Mouse (Mus musculus): Measurements from ENCODE around the gene Pou3f3. TPM values are rescaled to one million over a fixed set of nuclear protein-coding genes. Genes with fewer than 3 reads are reported as not detected.

Pou3f3 gene
- polyA plus RNA-seq, 1 experiment from 2014 or later = 0.03 TPM

GRCm38 (mm10) chr1:42687271-42687670, 8.3 kb upstream of the Pou3f3 start:
- no peak overlapping the region for H3K9ac ChIP-seq
- WGBS (ENCODE audit: insufficient replicate concordance) = 3% methylated on average over 12 of the region's 12 CpGs

DNA sequence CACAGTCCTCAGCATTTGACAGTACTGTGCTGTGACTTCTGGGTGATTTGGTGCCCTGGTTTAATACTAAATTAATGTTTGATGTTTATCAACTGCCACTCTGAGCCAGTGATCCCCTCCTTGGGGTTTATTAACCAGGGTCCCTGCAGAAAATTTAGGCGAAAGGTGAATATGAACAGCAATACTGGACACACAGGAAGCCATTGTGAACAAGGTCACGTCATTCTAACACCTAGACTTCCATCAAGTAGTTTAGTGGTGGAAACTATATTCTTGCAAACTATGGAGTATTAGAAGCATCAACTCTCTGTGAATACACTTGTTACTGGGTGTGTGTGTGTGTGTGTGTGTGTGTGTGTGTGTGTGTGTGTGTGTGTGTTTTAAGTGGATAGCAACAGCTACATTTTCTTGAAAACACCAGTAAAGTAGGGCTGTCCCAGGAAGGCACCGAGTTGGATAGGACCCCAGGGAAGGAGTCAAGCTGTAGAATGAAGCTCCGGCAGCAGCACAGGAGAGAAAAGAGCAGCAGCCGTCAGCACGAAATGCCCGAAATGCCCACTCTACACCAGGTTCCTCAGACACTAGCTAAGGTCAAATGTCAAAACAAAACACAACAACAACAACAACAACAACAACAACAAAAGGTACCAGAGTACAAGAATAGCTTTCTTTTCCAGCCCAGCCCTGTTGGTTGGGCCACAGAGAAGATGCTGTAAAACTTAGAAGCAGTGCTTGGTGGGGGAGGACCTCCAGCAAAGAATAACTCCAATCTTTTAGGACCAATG, 7.6 kb upstream of the Pou3f3 start:
- Histone ChIP-seq H3K4me3 (replicated peaks) (no peak overlapping the region), H3K4me2 (no peak overlapping the region), H3K27me3 (peaks cover 100% of the 10 kb centered on the region), H3K27ac (replicated peaks) (no peak overlapping the region), H3K9ac (no peak overlapping the region), H3K9me3 (replicated peaks) (no peaks in the 10 kb centered on the region), H3K4me1 (replicated peaks) (0 out of 2 replicates have a peak, but pooled peaks cover 4% of the 10 kb centered on the region), H3K36me3 (replicated peaks) (no peaks in the 10 kb centered on the region)
- ATAC-seq (ENCODE audit: insufficient read depth) = no peak
- WGBS (ENCODE audit: insufficient replicate concordance) = 6% methylated on average over 7 of the region's 7 CpGs

More at GRCm38 (mm10) chr1:42687271-42687670, 8.3 kb upstream of the Pou3f3 start:
- H3K27ac ChIP-seq (replicated peaks) = no peak overlapping the region
- ATAC-seq (ENCODE audit: insufficient read depth) = no peak
- H3K4me1 ChIP-seq (replicated peaks) = 0 out of 2 replicates have a peak, but pooled peaks cover 4% of the 10 kb centered on the region
- H3K4me2 ChIP-seq = no peak overlapping the region
- no peaks in the 10 kb centered on the region for H3K36me3 ChIP-seq (replicated peaks)
- H3K27me3 ChIP-seq = peaks cover 95% of the 10 kb centered on the region
- H3K4me3 ChIP-seq (replicated peaks) = no peak overlapping the region
- H3K9me3 ChIP-seq (replicated peaks) = no peaks in the 10 kb centered on the region

DNA sequence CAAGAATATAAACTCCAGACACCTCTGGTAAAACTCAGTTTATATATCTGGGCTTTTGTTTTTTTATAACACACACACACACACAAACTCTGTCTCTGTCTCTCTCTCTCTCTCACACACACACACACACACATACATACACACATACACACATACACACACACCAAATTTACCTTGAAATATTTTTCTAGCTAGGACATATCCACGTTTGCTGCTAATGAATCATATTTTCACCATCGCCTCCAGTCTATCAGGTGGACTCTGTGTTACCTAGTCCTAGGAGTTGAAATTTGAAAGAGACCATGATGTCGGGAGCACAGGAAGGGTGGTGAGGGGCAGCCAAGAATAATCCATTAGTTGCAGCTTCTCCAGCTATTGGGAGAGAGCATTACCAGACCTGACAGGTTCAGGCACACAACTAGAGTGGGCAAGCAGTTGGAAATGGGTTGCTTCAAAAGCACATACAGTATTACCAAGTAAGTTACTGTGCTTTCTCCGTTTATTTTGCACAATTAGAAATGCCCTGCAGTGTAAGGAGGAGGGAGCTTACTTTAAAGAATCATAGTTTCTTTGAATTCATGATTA, 6.9 kb upstream of the Pou3f3 start:
- peaks cover 4% of the 10 kb centered on the region; the same call in 1 of the 2 replicates for H3K4me1 ChIP-seq (replicated peaks)
- H3K4me2 ChIP-seq = no peak overlapping the region
- no peak overlapping the region for H3K9ac ChIP-seq
- H3K27ac ChIP-seq (replicated peaks) = no peak overlapping the region
- H3K9me3 ChIP-seq (replicated peaks) = no peaks in the 10 kb centered on the region
- H3K4me3 ChIP-seq (replicated peaks) = no peak overlapping the region
- WGBS (ENCODE audit: insufficient replicate concordance) = 4% methylated on average over 4 of the region's 4 CpGs
- H3K36me3 ChIP-seq (replicated peaks) = no peaks in the 10 kb centered on the region
- no peak for ATAC-seq (ENCODE audit: insufficient read depth)
- H3K27me3 ChIP-seq = peaks cover 100% of the 10 kb centered on the region

DNA sequence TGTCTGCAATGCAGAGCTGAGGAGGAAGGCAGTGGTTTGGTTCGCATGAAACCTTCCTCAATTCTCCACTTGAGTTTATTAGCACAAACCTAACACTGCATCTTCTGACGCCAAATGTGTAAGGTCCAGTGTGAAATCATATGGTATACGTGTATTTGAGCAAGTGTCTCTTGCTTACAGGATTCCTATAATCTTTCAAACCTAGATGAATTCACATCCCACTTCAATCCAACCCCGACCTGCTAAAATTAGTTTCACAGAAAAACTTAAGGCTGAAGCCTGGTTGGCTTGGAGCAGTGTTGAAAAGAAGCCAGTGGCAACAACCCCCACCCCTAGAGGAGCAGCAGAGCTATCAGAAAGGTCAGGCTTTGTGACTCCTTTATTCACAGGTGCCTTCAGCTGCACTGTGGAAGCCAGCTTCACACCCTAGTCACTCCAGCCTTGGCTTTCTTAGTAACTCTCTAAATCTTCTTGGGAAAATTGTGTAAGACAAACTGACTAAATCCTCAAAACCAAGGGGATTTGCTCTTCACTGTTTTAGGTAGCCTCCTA, 5.5 kb upstream of the Pou3f3 start:
- no peaks in the 10 kb centered on the region; the same call in 1 of the 2 replicates for H3K4me1 ChIP-seq (replicated peaks)
- no peaks in the 10 kb centered on the region for H3K36me3 ChIP-seq (replicated peaks)
- no peaks in the 10 kb centered on the region for H3K9me3 ChIP-seq (replicated peaks)
- no peak overlapping the region for H3K9ac ChIP-seq
- no peak overlapping the region for H3K4me2 ChIP-seq
- H3K27ac ChIP-seq (replicated peaks) = no peak overlapping the region
- no peak overlapping the region for H3K4me3 ChIP-seq (replicated peaks)
- WGBS (ENCODE audit: insufficient replicate concordance) = 3% methylated on average over 4 of the region's 4 CpGs
- no peak for ATAC-seq (ENCODE audit: insufficient read depth)
- H3K27me3 ChIP-seq = peaks cover 100% of the 10 kb centered on the region

- Histone ChIP-seq H3K4me2 (no peak overlapping the region), H3K4me3 (replicated peaks) (no peak overlapping the region), H3K27ac (replicated peaks) (no peak overlapping the region), H3K9me3 (replicated peaks) (no peaks in the 10 kb centered on the region), H3K4me1 (replicated peaks) (peaks cover 1% of the 10 kb centered on the region), H3K27me3 (peaks cover 100% of the 10 kb centered on the region), H3K9ac (no peak overlapping the region), H3K36me3 (replicated peaks) (no peaks in the 10 kb centered on the region)
- ATAC-seq (ENCODE audit: insufficient read depth) = no peak
- WGBS (ENCODE audit: insufficient replicate concordance) = 3% methylated on average over 9 of the region's 9 CpGs
These were observed 4.1 kb upstream of the Pou3f3 start for GRCm38 (mm10) chr1:42691202-42692170.

DNA sequence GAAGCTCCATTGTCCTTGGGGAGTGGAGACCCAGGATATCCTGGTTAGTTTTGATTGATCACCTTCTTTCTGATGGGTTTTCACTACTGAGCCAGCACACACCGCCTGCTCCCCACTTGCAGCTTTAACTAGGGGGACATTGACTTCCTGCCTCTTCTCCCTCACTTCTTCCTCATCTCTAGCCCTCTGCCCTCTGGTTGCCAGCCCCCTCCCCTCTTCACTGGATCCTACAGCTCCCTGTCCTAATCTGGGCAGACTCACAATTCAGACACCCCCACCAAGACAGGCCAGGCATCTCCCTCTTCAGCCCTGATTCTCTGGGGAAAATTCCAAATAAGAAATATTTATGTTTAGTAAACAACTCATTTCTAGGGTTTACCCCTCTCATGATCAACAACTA, 3.3 kb upstream of the Pou3f3 start:
- Histone ChIP-seq H3K9me3 (replicated peaks) (no peaks in the 10 kb centered on the region), H3K4me1 (replicated peaks) (peaks cover 5% of the 10 kb centered on the region), H3K9ac (no peak overlapping the region), H3K4me3 (replicated peaks) (no peak overlapping the region), H3K27ac (replicated peaks) (no peak overlapping the region), H3K27me3 (peaks cover 100% of the 10 kb centered on the region), H3K4me2 (no peak overlapping the region), H3K36me3 (replicated peaks) (no peaks in the 10 kb centered on the region)
- no peak for ATAC-seq (ENCODE audit: insufficient read depth)
- WGBS (ENCODE audit: insufficient replicate concordance) = 7% methylated on average over 1 of the region's 1 CpGs

- Histone ChIP-seq H3K9me3 (replicated peaks) (no peaks in the 10 kb centered on the region), H3K9ac (no peak overlapping the region), H3K27ac (replicated peaks) (no peak overlapping the region), H3K27me3 (peaks cover 100% of the 10 kb centered on the region), H3K4me2 (peak overlapping the region; percentile 49), H3K4me3 (replicated peaks) (no peak overlapping the region), H3K36me3 (replicated peaks) (no peaks in the 10 kb centered on the region), H3K4me1 (replicated peaks) (peaks cover 14% of the 10 kb centered on the region)
- WGBS (ENCODE audit: insufficient replicate concordance) = 2% methylated on average over 21 of the region's 21 CpGs
- no peak for ATAC-seq (ENCODE audit: insufficient read depth)
These were observed 2.4 kb upstream of the Pou3f3 start for GRCm38 (mm10) chr1:42693101-42693715.

GRCm38 (mm10) chr1:42693852-42694251, 1.7 kb upstream of the Pou3f3 start:
- WGBS (ENCODE audit: insufficient replicate concordance) = under 1% methylated on average over 22 of the region's 22 CpGs
- Histone ChIP-seq H3K4me2 (peak overlapping the region; percentile 49), H3K9me3 (replicated peaks) (no peaks in the 10 kb centered on the region), H3K4me1 (replicated peaks) (peaks cover 14% of the 10 kb centered on the region), H3K9ac (no peak overlapping the region), H3K27ac (replicated peaks) (no peak overlapping the region), H3K36me3 (replicated peaks) (no peaks in the 10 kb centered on the region), H3K27me3 (peaks cover 100% of the 10 kb centered on the region), H3K4me3 (replicated peaks) (peak overlapping the region; percentile 28)
- ATAC-seq (ENCODE audit: insufficient read depth) = no peak

DNA sequence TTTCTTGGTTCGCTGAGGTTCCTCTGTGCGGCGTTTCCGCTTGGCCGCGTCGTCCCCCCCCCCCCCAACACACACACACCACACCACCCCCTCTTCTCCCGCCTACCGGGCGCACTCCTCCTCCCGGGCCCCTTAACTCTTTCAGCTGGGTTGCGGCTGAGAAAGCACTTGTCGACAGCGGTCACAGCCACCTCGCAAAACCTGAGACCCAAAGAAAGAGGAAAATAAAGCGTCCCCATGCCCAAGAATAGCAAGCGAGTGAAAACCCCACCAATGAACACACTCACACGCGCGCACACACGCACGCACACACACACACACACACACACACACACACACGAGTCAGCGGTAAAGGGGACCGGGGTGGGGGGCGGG, 1.3 kb upstream of the Pou3f3 start:
- H3K4me1 ChIP-seq (replicated peaks) = peaks cover 14% of the 10 kb centered on the region
- H3K4me2 ChIP-seq = peak overlapping the region; percentile 49
- no peak overlapping the region for H3K27ac ChIP-seq (replicated peaks)
- peaks cover 100% of the 10 kb centered on the region for H3K27me3 ChIP-seq
- no peak for ATAC-seq (ENCODE audit: insufficient read depth)
- under 1% methylated on average over 20 of the region's 26 CpGs for WGBS (ENCODE audit: insufficient replicate concordance)
- H3K9ac ChIP-seq = no peak overlapping the region
- peak overlapping the region; percentile 28 for H3K4me3 ChIP-seq (replicated peaks)
- no peaks in the 10 kb centered on the region for H3K9me3 ChIP-seq (replicated peaks)
- H3K36me3 ChIP-seq (replicated peaks) = no peaks in the 10 kb centered on the region

DNA sequence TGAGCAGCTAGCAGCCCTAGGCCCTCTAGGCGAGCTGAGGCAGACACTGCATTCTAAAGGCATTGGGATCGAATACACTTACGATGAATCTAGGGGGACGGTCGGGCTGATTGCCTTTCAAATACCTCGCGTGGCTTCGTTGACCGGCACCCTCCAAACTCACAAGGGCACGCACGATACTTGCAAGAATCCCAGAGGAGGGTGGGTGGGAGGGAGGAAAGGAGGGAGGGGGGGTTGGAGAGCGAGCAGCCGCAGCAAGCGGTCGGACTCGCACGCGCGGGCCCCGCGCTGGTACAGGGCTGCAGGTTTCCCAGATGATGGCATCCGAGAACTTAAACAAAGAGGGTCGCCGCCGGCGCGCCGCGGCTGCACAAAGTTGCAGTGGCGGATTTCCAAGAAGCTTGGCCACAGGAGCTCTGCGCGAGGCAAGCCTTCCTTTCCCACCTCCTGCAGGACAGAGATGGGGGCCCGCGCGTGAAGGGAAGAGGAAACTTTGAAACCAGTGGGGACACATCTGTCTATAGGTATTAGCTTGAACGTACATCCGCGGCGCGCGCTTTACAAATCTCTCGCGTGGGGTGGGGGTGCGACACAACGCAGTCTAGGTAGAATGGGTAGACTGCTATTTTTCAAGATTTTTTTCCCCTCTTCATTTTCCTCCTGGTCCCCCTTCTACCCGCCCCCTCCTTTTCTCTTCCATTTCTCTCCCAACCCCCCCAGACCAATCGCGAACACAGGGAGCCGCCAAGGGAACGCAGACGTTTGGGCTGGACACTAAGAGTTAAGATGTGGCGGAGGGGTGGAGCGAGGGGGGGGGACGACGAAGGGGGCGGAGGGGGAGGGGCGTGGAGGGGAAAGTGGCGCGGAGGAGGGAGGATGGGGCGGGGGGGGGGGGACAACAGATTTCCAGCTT, 647 bp upstream of the Pou3f3 start:
- peak overlapping the region; percentile 49 for H3K4me2 ChIP-seq
- H3K9ac ChIP-seq = no peak overlapping the region
- no peak for ATAC-seq (ENCODE audit: insufficient read depth)
- WGBS (ENCODE audit: insufficient replicate concordance) = under 1% methylated on average over 56 of the region's 60 CpGs
- H3K4me3 ChIP-seq (replicated peaks) = peak overlapping the region; percentile 36
- H3K4me1 ChIP-seq (replicated peaks) = peaks cover 14% of the 10 kb centered on the region
- no peaks in the 10 kb centered on the region for H3K9me3 ChIP-seq (replicated peaks)
- no peaks in the 10 kb centered on the region for H3K36me3 ChIP-seq (replicated peaks)
- H3K27ac ChIP-seq (replicated peaks) = no peak overlapping the region
- H3K27me3 ChIP-seq = peaks cover 98% of the 10 kb centered on the region
